Mouse (Mus musculus) lung, postnatal 0 days (tissue): ENCODE results near the gene Vps52.
"Not testable (repeated sequence)": the region's sequence is repeated elsewhere in the genome, so short reads cannot be mapped to it uniquely, and the experiment has no call there.

Source experiments
- CTCF ChIP-seq: IDR thresholded peaks from 2 replicates; pipeline ENCODE4 v1.5.1; 2016; ENCODE audit warnings: antibody characterized with exemption, mild to moderate bottlenecking
- EP300 ChIP-seq: IDR thresholded peaks from 2 replicates; pipeline ENCODE4 v1.6.1; 2016; ENCODE audit warnings: antibody characterized with exemption, mild to moderate bottlenecking, control low read depth

DNA sequence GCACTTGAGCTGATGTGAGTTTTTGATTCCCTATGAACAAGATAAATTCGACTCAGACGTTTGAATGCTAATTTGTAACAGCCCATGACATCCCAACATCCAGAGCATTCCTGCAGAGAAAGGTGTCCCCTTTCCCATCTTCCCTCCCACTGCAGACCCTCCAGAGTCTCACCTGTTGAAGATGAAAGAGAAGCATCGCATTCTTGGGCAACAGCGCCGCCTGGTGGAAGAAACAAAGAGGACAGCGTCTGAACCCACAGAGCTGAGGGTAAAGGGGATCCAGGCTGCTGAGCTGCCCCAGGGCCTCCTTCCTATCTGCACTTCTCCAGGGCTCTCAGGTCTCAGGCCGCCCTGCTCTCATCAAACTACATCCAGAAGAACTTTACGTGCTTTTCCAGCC lies 26.5 kb downstream of the Vps52 start:
- TF ChIP-seq CTCF, result peak; percentile 88
- TF ChIP-seq EP300, result not testable (repeated sequence)
